Mouse (Mus musculus): ENCODE data around the gene Fam166a. TPM values are rescaled to one million over a fixed set of nuclear protein-coding genes. Genes with fewer than 3 reads are reported as not detected.

Gene Fam166a
- polyA plus RNA-seq, 1 experiment from 2014 or later, result 0.78 TPM

- peak overlapping the region; percentile 78 for H3K27ac ChIP-seq (ENCODE audit: low read depth, low read length)
- H3K36me3 ChIP-seq (ENCODE audit: control insufficient read depth, insufficient read depth), result no peaks in the 10 kb centered on the region
- H3K4me2 ChIP-seq (replicated peaks; ENCODE audit: low read depth), result peak overlapping the region; percentile 41
- no peak for ATAC-seq
- TF ChIP-seq CTCF (IDR thresholded peaks at IDR 0.05; ENCODE audit: low read depth), result no peak
- no peaks in the 10 kb centered on the region for H3K27me3 ChIP-seq (replicated peaks; ENCODE audit: control insufficient read depth, insufficient read depth, low read length)
- no peaks in the 10 kb centered on the region for H3K9me3 ChIP-seq (ENCODE audit: control insufficient read depth)
- 71% methylated on average over 6 of the region's 6 CpGs for WGBS
- peaks cover 13% of the 10 kb centered on the region for H3K4me1 ChIP-seq (replicated peaks; ENCODE audit: control insufficient read depth, insufficient read depth, low read length)
- no peak overlapping the region for H3K4me3 ChIP-seq (ENCODE audit: low read depth, low read length)
- H3K9ac ChIP-seq (ENCODE audit: low read depth, low read length), result peak overlapping the region; percentile 31; the same call in 1 of the 2 replicates
Observed at GRCm38 (mm10) chr2:25228995-25229530, 10.5 kb downstream of the Fam166a start.

- H3K27me3 ChIP-seq (replicated peaks; ENCODE audit: control insufficient read depth, insufficient read depth, low read length), result no peaks in the 10 kb centered on the region
- no peak for TF ChIP-seq CTCF (IDR thresholded peaks at IDR 0.05; ENCODE audit: low read depth)
- peaks cover 13% of the 10 kb centered on the region for H3K4me1 ChIP-seq (replicated peaks; ENCODE audit: control insufficient read depth, insufficient read depth, low read length)
- no peak for ATAC-seq
- H3K36me3 ChIP-seq (ENCODE audit: control insufficient read depth, insufficient read depth), result no peaks in the 10 kb centered on the region
- 89% methylated on average over 5 of the region's 5 CpGs for WGBS
- H3K9me3 ChIP-seq (ENCODE audit: control insufficient read depth), result no peaks in the 10 kb centered on the region
- H3K4me3 ChIP-seq (ENCODE audit: low read depth, low read length), result no peak overlapping the region
- no peak overlapping the region for H3K27ac ChIP-seq (ENCODE audit: low read depth, low read length)
- H3K4me2 ChIP-seq (replicated peaks; ENCODE audit: low read depth), result no peak overlapping the region
- H3K9ac ChIP-seq (ENCODE audit: low read depth, low read length), result no peak overlapping the region
Observed at GRCm38 (mm10) chr2:25229582-25229981, 11.0 kb downstream of the Fam166a start.

- Histone ChIP-seq H3K27me3 (replicated peaks; ENCODE audit: control insufficient read depth, insufficient read depth, low read length) (no peaks in the 10 kb centered on the region), H3K4me2 (replicated peaks; ENCODE audit: low read depth) (no peak overlapping the region), H3K4me1 (replicated peaks; ENCODE audit: control insufficient read depth, insufficient read depth, low read length) (peaks cover 18% of the 10 kb centered on the region), H3K27ac (ENCODE audit: low read depth, low read length) (no peak overlapping the region), H3K9ac (ENCODE audit: low read depth, low read length) (no peak overlapping the region), H3K36me3 (ENCODE audit: control insufficient read depth, insufficient read depth) (no peaks in the 10 kb centered on the region), H3K4me3 (ENCODE audit: low read depth, low read length) (no peak overlapping the region), H3K9me3 (ENCODE audit: control insufficient read depth) (no peaks in the 10 kb centered on the region)
- no peak for ATAC-seq
- 94% methylated on average over 7 of the region's 7 CpGs for whole genome bisulfite sequencing
- TF ChIP-seq CTCF (IDR thresholded peaks at IDR 0.05; ENCODE audit: low read depth), result no peak
Observed at GRCm38 (mm10) chr2:25230581-25230980, 12.0 kb downstream of the Fam166a start.

- no peak overlapping the region for H3K4me2 ChIP-seq (replicated peaks; ENCODE audit: low read depth)
- H3K36me3 ChIP-seq (ENCODE audit: control insufficient read depth, insufficient read depth), result no peaks in the 10 kb centered on the region
- H3K4me1 ChIP-seq (replicated peaks; ENCODE audit: control insufficient read depth, insufficient read depth, low read length), result peaks cover 15% of the 10 kb centered on the region
- no peaks in the 10 kb centered on the region for H3K27me3 ChIP-seq (replicated peaks; ENCODE audit: control insufficient read depth, insufficient read depth, low read length)
- H3K9ac ChIP-seq (ENCODE audit: low read depth, low read length), result no peak overlapping the region
- 64% methylated on average over 12 of the region's 12 CpGs for WGBS
- no peak for ATAC-seq
- H3K4me3 ChIP-seq (ENCODE audit: low read depth, low read length), result no peak overlapping the region
- H3K27ac ChIP-seq (ENCODE audit: low read depth, low read length), result no peak overlapping the region
- H3K9me3 ChIP-seq (ENCODE audit: control insufficient read depth), result no peaks in the 10 kb centered on the region
- no peak for TF ChIP-seq CTCF (IDR thresholded peaks at IDR 0.05; ENCODE audit: low read depth)
Observed at GRCm38 (mm10) chr2:25231038-25231437, 12.5 kb downstream of the Fam166a start.

GRCm38 (mm10) chr2:25233421-25233820, 14.9 kb downstream of the Fam166a start:
- H3K36me3 ChIP-seq (ENCODE audit: control insufficient read depth, insufficient read depth), result no peaks in the 10 kb centered on the region
- no peak overlapping the region for H3K4me3 ChIP-seq (ENCODE audit: low read depth, low read length)
- H3K4me2 ChIP-seq (replicated peaks; ENCODE audit: low read depth), result peak overlapping the region; percentile 51
- H3K27me3 ChIP-seq (replicated peaks; ENCODE audit: control insufficient read depth, insufficient read depth, low read length), result no peaks in the 10 kb centered on the region
- H3K4me1 ChIP-seq (replicated peaks; ENCODE audit: control insufficient read depth, insufficient read depth, low read length), result peaks cover 15% of the 10 kb centered on the region
- 56% methylated on average over 4 of the region's 4 CpGs for WGBS
- H3K27ac ChIP-seq (ENCODE audit: low read depth, low read length), result peak overlapping the region; percentile 90
- no peaks in the 10 kb centered on the region for H3K9me3 ChIP-seq (ENCODE audit: control insufficient read depth)
- TF ChIP-seq CTCF (IDR thresholded peaks at IDR 0.05; ENCODE audit: low read depth), result no peak
- ATAC-seq, result no peak
- H3K9ac ChIP-seq (ENCODE audit: low read depth, low read length), result no peak overlapping the region

GRCm38 (mm10) chr2:25234050-25234449, 15.5 kb downstream of the Fam166a start, which contains the start of gene Slc34a3:
TSS of gene Slc34a3 (minus strand) at chr2:25234364.
- TF ChIP-seq CTCF (IDR thresholded peaks at IDR 0.05; ENCODE audit: low read depth), result no peak
- H3K27me3 ChIP-seq (replicated peaks; ENCODE audit: control insufficient read depth, insufficient read depth, low read length), result no peaks in the 10 kb centered on the region
- H3K4me3 ChIP-seq (ENCODE audit: low read depth, low read length), result no peak within 1 kb of the TSS
- no peaks in the 10 kb centered on the region for H3K36me3 ChIP-seq (ENCODE audit: control insufficient read depth, insufficient read depth)
- H3K27ac ChIP-seq (ENCODE audit: low read depth, low read length), result peak within 1 kb of the TSS; percentile 90
- no peak within 1 kb of the TSS; the same call in 1 of the 2 replicates for H3K9ac ChIP-seq (ENCODE audit: low read depth, low read length)
- peaks cover 11% of the 10 kb centered on the region for H3K4me1 ChIP-seq (replicated peaks; ENCODE audit: control insufficient read depth, insufficient read depth, low read length)
- ATAC-seq, result peak; percentile 50
- H3K4me2 ChIP-seq (replicated peaks; ENCODE audit: low read depth), result peak within 1 kb of the TSS; percentile 51
- H3K9me3 ChIP-seq (ENCODE audit: control insufficient read depth), result no peaks in the 10 kb centered on the region
- 43% methylated on average over 3 of the region's 3 CpGs for WGBS
